Mouse (Mus musculus) forebrain, embryonic 12.5 days (tissue): ENCODE results near the gene Gm20388. TPM values are rescaled to one million over a fixed set of nuclear protein-coding genes. Genes with fewer than 3 reads are reported as not detected.

Source experiments
- ATAC-seq: fragments of 200-750 bp; cut with Nextera tagmentation; 2 replicates; pipeline ENCODE4 v1.8.0; 2017; ENCODE audit warnings: moderate TSS enrichment; ENCODE audit not compliant: low FRiP score
- H3K27ac ChIP-seq: fragments of 300-500 bp; sonication (generic); 2 replicates; pipeline ENCODE4 v1.5.1; 2016; ENCODE audit warnings: mild to moderate bottlenecking
- H3K27me3 ChIP-seq: fragments of 300-500 bp; sonication (generic); 2 replicates; pipeline ENCODE4 v1.6.1; 2016; ENCODE audit warnings: mild to moderate bottlenecking
- H3K36me3 ChIP-seq: fragments of 300-500 bp; sonication (generic); replicated peaks from 2 replicates; pipeline ENCODE4 v1.6.1; 2016; ENCODE audit warnings: mild to moderate bottlenecking
- H3K4me1 ChIP-seq: fragments of 300-500 bp; sonication (generic); 2 replicates; pipeline ENCODE4 v1.6.1; 2016
- H3K4me2 ChIP-seq: fragments of 300-500 bp; sonication (generic); 2 replicates; pipeline ENCODE4 v1.6.1; 2016; ENCODE audit warnings: mild to moderate bottlenecking, moderate library complexity
- H3K4me3 ChIP-seq: fragments of 300-500 bp; sonication (generic); replicated peaks from 2 replicates; pipeline ENCODE4 v1.5.1; 2016; ENCODE audit warnings: mild to moderate bottlenecking
- H3K9ac ChIP-seq: fragments of 300-500 bp; sonication (generic); 2 replicates; pipeline ENCODE4 v1.6.1; 2016; ENCODE audit warnings: mild to moderate bottlenecking
- H3K9me3 ChIP-seq: fragments of 300-500 bp; sonication (generic); 2 replicates; pipeline ENCODE4 v1.6.1; 2016
- WGBS: fragments of 180-500 bp; shearing (Covaris S2); methylation state at CpG from one replicate; pipeline ENCODE4 v1.1.7; 2016; 5-methylcytosine and 5-hydroxymethylcytosine counted together
- polyA plus RNA-seq: library from polyadenylated mRNA; unstranded; fragments of >200 nt; fragmentation: Nextera tagmentation; extraction: Ambion mirVana; gene quantifications from 2 replicates; pipeline ENCODE4 v1.2.1, GENCODE M21; 2016

Gene Gm20388
- polyA plus RNA-seq, 1 experiment from 2014 or later, result not detected

GRCm38 (mm10) chr8:122285727-122286126 is 2375.1 kb downstream of the Gm20388 start:
- peaks cover 75% of the 10 kb centered on the region for H3K27me3 ChIP-seq
- H3K4me3 ChIP-seq, result no peak overlapping the region
- ATAC-seq, result no peak
- H3K4me1 ChIP-seq, result peaks cover 60% of the 10 kb centered on the region
- H3K4me2 ChIP-seq, result no peak overlapping the region
- no peaks in the 10 kb centered on the region for H3K36me3 ChIP-seq
- H3K9me3 ChIP-seq, result no peaks in the 10 kb centered on the region
- WGBS, result 67% methylated on average over 6 of the region's 6 CpGs
- H3K9ac ChIP-seq, result no peak overlapping the region
- no peak overlapping the region for H3K27ac ChIP-seq

- no peak for ATAC-seq
- H3K27ac ChIP-seq, result no peak overlapping the region
- H3K9ac ChIP-seq, result no peak overlapping the region
- peaks cover 79% of the 10 kb centered on the region for H3K27me3 ChIP-seq
- 83% methylated on average over 10 of the region's 10 CpGs for WGBS
- H3K4me2 ChIP-seq, result no peak overlapping the region
- no peaks in the 10 kb centered on the region for H3K36me3 ChIP-seq
- peaks cover 63% of the 10 kb centered on the region for H3K4me1 ChIP-seq
- no peaks in the 10 kb centered on the region for H3K9me3 ChIP-seq
- no peak overlapping the region for H3K4me3 ChIP-seq
Measured at GRCm38 (mm10) chr8:122286899-122287298, 2376.3 kb downstream of the Gm20388 start.

- H3K36me3 ChIP-seq, result no peaks in the 10 kb centered on the region
- no peak overlapping the region for H3K9ac ChIP-seq
- H3K4me1 ChIP-seq, result peaks cover 61% of the 10 kb centered on the region
- ATAC-seq, result no peak
- no peaks in the 10 kb centered on the region for H3K9me3 ChIP-seq
- 85% methylated on average over 8 of the region's 8 CpGs for WGBS
- no peak overlapping the region for H3K4me2 ChIP-seq
- H3K27ac ChIP-seq, result no peak overlapping the region
- H3K4me3 ChIP-seq, result no peak overlapping the region
- peaks cover 82% of the 10 kb centered on the region for H3K27me3 ChIP-seq
Measured at GRCm38 (mm10) chr8:122287742-122288141, 2377.1 kb downstream of the Gm20388 start.

GRCm38 (mm10) chr8:122288344-122288743 is 2377.7 kb downstream of the Gm20388 start:
- Histone ChIP-seq H3K4me1 (peaks cover 55% of the 10 kb centered on the region), H3K9me3 (no peaks in the 10 kb centered on the region), H3K27ac (no peak overlapping the region), H3K4me2 (no peak overlapping the region), H3K9ac (no peak overlapping the region), H3K36me3 (no peaks in the 10 kb centered on the region), H3K27me3 (peaks cover 76% of the 10 kb centered on the region), H3K4me3 (no peak overlapping the region)
- ATAC-seq, result no peak
- WGBS, result 65% methylated on average over 3 of the region's 3 CpGs

GRCm38 (mm10) chr8:122291075-122291474 is 2380.4 kb downstream of the Gm20388 start:
- peaks cover 50% of the 10 kb centered on the region for H3K4me1 ChIP-seq
- 78% methylated on average over 12 of the region's 12 CpGs for WGBS
- peaks cover 53% of the 10 kb centered on the region for H3K27me3 ChIP-seq
- no peak overlapping the region for H3K9ac ChIP-seq
- H3K9me3 ChIP-seq, result no peaks in the 10 kb centered on the region
- H3K4me3 ChIP-seq, result no peak overlapping the region
- ATAC-seq, result no peak
- no peaks in the 10 kb centered on the region for H3K36me3 ChIP-seq
- H3K4me2 ChIP-seq, result no peak overlapping the region
- H3K27ac ChIP-seq, result no peak overlapping the region

- Histone ChIP-seq H3K4me2 (no peak overlapping the region), H3K9me3 (no peaks in the 10 kb centered on the region), H3K27ac (peak overlapping the region; percentile 21; the same call in 1 of the 2 replicates), H3K36me3 (no peaks in the 10 kb centered on the region), H3K4me1 (peaks cover 51% of the 10 kb centered on the region), H3K9ac (0 out of 2 replicates have a peak overlapping the region, but pooled peaks have one; percentile 1), H3K27me3 (peaks cover 49% of the 10 kb centered on the region), H3K4me3 (no peak overlapping the region)
- 38% methylated on average over 10 of the region's 10 CpGs for WGBS
- ATAC-seq, result 0 out of 2 replicates have a peak, but pooled peaks have one; percentile 35
Measured at GRCm38 (mm10) chr8:122291549-122291948, 2380.9 kb downstream of the Gm20388 start.

- Histone ChIP-seq H3K9me3 (no peaks in the 10 kb centered on the region), H3K9ac (no peak overlapping the region), H3K4me3 (no peak overlapping the region), H3K4me1 (peaks cover 63% of the 10 kb centered on the region), H3K27me3 (peaks cover 37% of the 10 kb centered on the region), H3K4me2 (no peak overlapping the region), H3K27ac (no peak overlapping the region), H3K36me3 (no peaks in the 10 kb centered on the region)
- 72% methylated on average over 10 of the region's 10 CpGs for WGBS
- ATAC-seq, result no peak
Measured at GRCm38 (mm10) chr8:122293484-122293883, 2382.8 kb downstream of the Gm20388 start.

GRCm38 (mm10) chr8:122294273-122294683 is 2383.6 kb downstream of the Gm20388 start:
- H3K4me1 ChIP-seq, result peaks cover 63% of the 10 kb centered on the region
- no peaks in the 10 kb centered on the region for H3K36me3 ChIP-seq
- H3K4me3 ChIP-seq, result no peak overlapping the region
- no peak overlapping the region for H3K9ac ChIP-seq
- H3K27ac ChIP-seq, result no peak overlapping the region
- peak; percentile 30; the same call in 1 of the 2 replicates for ATAC-seq
- WGBS, result 2% methylated on average over 7 of the region's 7 CpGs
- peaks cover 30% of the 10 kb centered on the region for H3K27me3 ChIP-seq
- H3K9me3 ChIP-seq, result no peaks in the 10 kb centered on the region
- no peak overlapping the region for H3K4me2 ChIP-seq

GRCm38 (mm10) chr8:122295389-122295788 is 2384.7 kb downstream of the Gm20388 start:
- no peak overlapping the region for H3K4me3 ChIP-seq
- H3K4me1 ChIP-seq, result peaks cover 56% of the 10 kb centered on the region
- H3K27ac ChIP-seq, result no peak overlapping the region
- no peaks in the 10 kb centered on the region for H3K9me3 ChIP-seq
- H3K9ac ChIP-seq, result no peak overlapping the region
- peaks cover 21% of the 10 kb centered on the region for H3K27me3 ChIP-seq
- no peaks in the 10 kb centered on the region for H3K36me3 ChIP-seq
- ATAC-seq, result no peak
- H3K4me2 ChIP-seq, result no peak overlapping the region
- 78% methylated on average over 9 of the region's 9 CpGs for WGBS

- H3K9me3 ChIP-seq, result no peaks in the 10 kb centered on the region
- no peak overlapping the region for H3K9ac ChIP-seq
- no peak overlapping the region for H3K4me3 ChIP-seq
- WGBS, result 51% methylated on average over 24 of the region's 24 CpGs
- H3K36me3 ChIP-seq, result no peaks in the 10 kb centered on the region
- peaks cover 21% of the 10 kb centered on the region for H3K27me3 ChIP-seq
- no peak overlapping the region for H3K4me2 ChIP-seq
- ATAC-seq, result no peak
- 0 out of 2 replicates have a peak overlapping the region, but pooled peaks have one; percentile 20 for H3K27ac ChIP-seq
- H3K4me1 ChIP-seq, result peaks cover 47% of the 10 kb centered on the region
Measured at GRCm38 (mm10) chr8:122296173-122297001, 2385.7 kb downstream of the Gm20388 start.

GRCm38 (mm10) chr8:122299581-122300254 is 2389.1 kb downstream of the Gm20388 start:
- no peaks in the 10 kb centered on the region for H3K36me3 ChIP-seq
- peaks cover 49% of the 10 kb centered on the region for H3K4me1 ChIP-seq
- H3K4me2 ChIP-seq, result no peak overlapping the region
- no peak overlapping the region for H3K4me3 ChIP-seq
- peaks cover 9% of the 10 kb centered on the region for H3K27me3 ChIP-seq
- H3K9ac ChIP-seq, result no peak overlapping the region
- H3K27ac ChIP-seq, result no peak overlapping the region
- no peaks in the 10 kb centered on the region for H3K9me3 ChIP-seq
- WGBS, result 69% methylated on average over 16 of the region's 16 CpGs
- no peak for ATAC-seq

GRCm38 (mm10) chr8:122301081-122301480 is 2390.4 kb downstream of the Gm20388 start:
- no peak overlapping the region for H3K27ac ChIP-seq
- H3K4me3 ChIP-seq, result no peak overlapping the region
- no peak overlapping the region for H3K9ac ChIP-seq
- H3K27me3 ChIP-seq, result peaks cover 11% of the 10 kb centered on the region
- H3K4me1 ChIP-seq, result peaks cover 38% of the 10 kb centered on the region
- no peak for ATAC-seq
- WGBS, result 77% methylated on average over 13 of the region's 13 CpGs
- H3K9me3 ChIP-seq, result no peaks in the 10 kb centered on the region
- H3K36me3 ChIP-seq, result no peaks in the 10 kb centered on the region
- H3K4me2 ChIP-seq, result no peak overlapping the region
